Mouse (Mus musculus) heart, postnatal 10 days (tissue): ENCODE measurements at regions not wholly inside any gene's neighbourhood (a gene's known extent, or its start where the extent isn't known, plus 50 kb on each side); places are given as distances from the start of the nearest gene placed in this dataset.
"Not testable (repeated sequence)": the region's sequence is repeated elsewhere in the genome, so short reads cannot be mapped to it uniquely, and the experiment has no call there.

Experiments used
- DNase-seq, 2 experiments: peaks; one replicate each; pipeline ENCODE4 v3.0.0; 2021
- intact Hi-C: fragments of 180-260 bp; cut with DNase I; formaldehyde crosslinking; loops from one replicate; pipeline ENCODE4 v1.15.1; 2025

DNA sequence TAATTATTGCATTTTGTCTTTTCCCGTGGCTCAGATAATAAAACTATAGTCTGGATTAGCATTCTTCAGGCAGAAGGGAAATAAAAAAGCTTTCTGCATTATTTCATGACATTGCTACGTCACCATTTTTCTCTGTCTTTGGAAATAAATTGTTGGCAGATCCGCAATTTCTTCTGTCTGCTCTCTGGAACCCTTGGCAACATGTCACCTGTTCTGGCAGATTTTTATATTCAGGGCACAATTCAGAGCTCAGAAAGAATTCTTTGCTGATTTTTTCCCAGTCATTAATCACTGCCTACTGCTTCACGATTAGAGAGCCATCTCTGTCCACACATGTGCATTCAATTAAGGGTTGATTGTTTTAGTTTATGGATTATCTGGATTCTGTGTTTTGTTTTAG is 460.5 kb downstream of the Cdh8 start:
- DNase-seq: no peak
- intact Hi-C loops: no loop called here

GRCm38 (mm10) chr8:98913159-98913777 is 503.0 kb downstream of the Cdh8 start:
- intact Hi-C loops: no loop called here
- DNase-seq: no peak

DNA sequence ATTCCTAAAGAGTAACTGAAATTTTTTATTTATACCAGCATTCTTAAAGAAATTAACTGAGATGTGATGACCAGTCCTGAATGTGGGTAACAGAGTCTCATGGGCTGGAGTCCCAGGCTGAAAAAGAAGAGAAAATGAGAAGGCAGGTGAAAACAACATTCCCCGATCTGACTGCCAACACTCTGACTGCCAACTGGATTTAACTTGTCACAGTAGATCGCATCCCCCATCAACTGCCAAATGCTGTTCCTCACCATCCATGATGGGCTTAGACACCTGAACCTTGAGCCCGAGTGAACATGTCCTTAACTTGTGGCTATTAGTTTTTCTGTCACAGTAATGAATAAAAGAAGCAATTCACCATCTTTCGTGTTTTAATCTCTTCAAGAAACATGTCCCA is 522.9 kb downstream of the Cdh8 start:
- no peak for DNase-seq
- intact Hi-C loops: no loop called here

DNA sequence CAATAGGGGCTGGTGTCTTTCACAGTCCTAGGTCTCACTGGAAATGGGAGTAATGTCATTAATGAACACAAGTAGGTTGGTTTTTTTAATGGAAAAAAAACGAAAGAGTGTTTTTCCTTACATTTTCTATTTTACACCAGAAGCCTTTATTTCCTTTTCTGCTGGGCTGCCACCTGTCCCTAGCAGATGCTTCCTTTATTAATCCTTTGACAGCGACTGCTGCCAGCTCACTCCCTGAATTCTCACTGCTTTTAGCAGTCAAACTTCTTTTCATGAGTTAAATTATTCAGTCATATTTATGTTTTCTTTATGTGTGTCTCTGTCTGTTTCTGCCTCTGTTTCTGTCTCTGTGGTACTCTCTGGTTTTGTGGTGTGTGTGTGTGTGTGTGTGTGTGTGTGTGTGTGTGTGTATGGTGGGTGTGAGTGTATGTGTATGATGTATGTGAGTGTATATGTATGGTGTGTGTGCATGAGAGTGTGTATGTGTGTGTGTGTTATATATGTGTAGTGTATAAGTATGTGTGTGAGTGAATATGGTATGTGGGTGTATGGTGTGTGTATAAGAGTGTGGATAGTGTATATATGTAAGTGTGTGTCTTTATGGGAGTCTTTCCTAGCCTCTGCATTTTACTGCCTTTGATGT is 554.5 kb downstream of the Cdh8 start:
- no peak for DNase-seq
- intact Hi-C loops: no loop called here

DNA sequence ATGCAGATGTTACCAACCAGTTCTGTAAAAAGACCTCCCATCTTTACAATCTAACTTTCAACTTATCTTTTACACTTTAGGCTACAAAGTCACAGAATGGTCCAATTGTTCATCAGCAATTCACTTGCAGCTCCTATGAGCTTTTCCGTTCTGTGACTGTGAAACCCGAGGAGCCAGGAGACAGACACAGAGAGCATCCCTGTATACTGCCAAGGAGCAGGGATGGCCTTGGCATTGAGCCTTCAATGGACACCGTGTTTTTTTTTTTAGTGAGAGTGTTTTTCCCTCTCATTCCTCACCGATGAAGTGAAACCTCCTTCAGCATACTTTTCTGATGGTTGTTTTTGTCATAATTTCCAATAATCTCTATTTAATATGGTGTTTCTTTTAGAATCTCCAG is 555.1 kb downstream of the Cdh8 start:
- no peak for DNase-seq
- intact Hi-C loops: no loop called here

- DNase-seq: no peak
- intact Hi-C loops: no loop called here
Observed at GRCm38 (mm10) chr8:98860416-98860815, 555.9 kb downstream of the Cdh8 start.

- no peak for DNase-seq
- intact Hi-C loops: no loop called here
Observed at GRCm38 (mm10) chr8:98829515-98829914, 586.8 kb downstream of the Cdh8 start.

DNA sequence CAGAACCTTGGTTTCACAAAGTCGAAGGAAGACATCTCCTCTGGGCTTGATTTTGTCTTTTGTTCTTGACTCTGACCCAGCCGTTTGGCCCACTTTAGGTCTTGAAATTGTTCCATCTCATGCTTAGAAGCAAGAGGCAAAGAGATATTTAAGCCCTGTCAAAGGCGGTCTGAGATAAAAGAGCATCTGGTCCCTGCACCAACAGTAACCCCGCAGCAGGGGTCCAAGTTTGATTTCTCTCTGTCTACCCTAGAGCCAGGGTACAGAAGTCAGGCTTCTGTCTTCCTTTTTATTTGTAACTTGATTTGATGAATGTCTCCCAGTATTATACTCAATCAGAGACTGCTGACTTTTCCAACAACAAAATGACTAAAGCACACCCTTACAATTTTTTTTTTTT is 587.3 kb downstream of the Cdh8 start:
- intact Hi-C loops: no loop called here
- no peak for DNase-seq

DNA sequence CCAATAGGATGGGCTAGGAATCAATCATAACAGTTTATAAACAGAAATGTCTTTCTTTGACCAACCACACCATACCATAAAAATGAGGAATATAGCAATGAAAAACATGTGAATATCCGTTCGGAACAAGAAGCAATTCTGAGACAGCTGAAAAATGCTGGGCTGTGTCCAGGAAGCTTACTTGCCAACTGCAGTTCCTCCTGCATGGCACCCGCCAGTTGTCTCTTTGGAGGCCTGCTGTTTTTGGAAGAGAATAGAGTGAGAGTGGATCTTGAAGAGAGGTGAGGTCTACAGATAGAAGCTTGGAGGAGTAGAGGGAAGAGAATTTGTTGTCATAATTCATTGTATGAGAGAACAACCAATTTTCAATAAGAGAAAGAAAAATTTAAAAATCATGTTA is 604.3 kb downstream of the Cdh8 start:
- intact Hi-C loops: no loop called here
- no peak for DNase-seq

DNA sequence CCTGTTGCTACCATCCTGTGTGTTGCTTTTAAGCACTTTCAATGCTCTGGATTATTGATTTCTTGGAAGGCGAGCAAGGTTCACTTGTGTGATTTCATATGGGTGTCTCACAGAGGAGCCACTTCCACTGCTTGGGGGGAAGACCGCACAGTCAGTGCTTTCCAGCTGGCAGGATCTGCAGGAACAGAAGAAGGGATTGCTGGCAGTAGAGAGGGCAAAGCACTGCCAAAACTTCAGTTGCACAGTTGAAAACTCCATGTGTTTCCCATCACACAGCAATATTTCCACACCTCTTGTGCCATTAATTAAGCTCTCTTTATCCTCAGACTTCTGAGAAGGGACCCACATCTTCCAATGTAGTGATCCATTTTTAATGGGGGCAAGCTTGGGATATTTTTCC is 618.8 kb downstream of the Cdh8 start:
- DNase-seq: peak; percentile 5 to 13
- intact Hi-C loops: no loop called here

DNA sequence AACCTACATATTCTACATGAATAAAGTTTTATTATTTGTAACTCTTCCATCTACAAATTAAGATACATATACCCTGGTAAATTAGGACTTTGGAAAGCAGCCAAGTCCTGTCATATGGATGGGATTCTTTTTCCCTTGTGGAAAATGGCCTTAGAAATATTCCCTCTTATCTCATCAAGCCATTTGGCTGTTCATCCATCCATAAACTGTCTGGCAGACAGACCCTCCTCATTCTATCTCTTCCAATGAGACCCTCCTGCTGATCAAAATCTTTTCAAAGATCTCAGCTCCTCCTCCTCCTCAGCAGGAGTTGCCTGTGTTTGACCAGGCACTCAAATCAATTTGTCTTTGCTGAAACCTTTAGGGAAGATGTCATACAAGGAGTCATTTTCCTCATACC is 649.2 kb downstream of the Cdh8 start:
- DNase-seq: no peak
- intact Hi-C loops: no loop called here

DNA sequence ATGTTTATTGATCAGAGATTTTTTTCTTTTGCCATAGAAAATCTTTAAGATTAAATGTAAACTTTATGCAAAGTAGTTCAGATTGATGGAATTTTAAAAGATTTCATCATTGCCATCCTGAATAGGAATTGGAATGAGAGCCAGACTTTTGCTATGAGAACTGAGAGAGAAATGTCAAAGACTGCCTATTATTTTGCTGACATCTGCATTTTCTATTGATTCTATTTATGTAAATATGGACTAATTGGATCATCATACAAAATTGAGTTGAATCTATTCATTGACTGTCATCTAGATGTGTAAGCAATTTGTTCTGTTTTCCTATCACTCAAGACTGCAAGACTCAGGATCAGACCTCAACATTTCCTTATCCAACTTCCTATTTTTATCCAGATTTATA is 659.7 kb downstream of the Cdh8 start:
- intact Hi-C loops: no loop called here
- DNase-seq: no peak

DNA sequence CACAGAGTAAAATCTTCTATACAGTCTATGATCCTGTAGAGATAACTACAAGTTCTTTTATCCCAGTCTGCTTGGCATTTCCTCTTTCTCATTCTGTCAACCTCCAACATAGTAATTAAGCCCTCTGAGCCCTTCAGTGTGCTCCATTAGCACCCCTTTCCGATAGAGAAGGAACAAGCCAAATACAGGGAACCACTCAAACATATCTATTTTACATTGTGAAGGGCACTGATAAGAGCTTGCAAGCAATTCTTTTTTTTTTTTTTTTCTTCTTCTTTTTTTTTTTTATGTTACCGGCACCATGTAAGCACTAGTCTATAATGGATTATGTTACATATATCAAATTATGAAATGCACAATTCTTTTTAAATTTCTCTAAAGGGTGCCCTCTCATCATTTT is 660.5 kb downstream of the Cdh8 start:
- intact Hi-C loops: no loop called here
- DNase-seq: no peak

GRCm38 (mm10) chr8:98752367-98752766 is 663.9 kb downstream of the Cdh8 start:
- DNase-seq: no peak
- intact Hi-C loops: no loop called here

GRCm38 (mm10) chr8:98707753-98708152 is 708.5 kb downstream of the Cdh8 start:
- no peak for DNase-seq
- intact Hi-C loops: no loop called here

DNA sequence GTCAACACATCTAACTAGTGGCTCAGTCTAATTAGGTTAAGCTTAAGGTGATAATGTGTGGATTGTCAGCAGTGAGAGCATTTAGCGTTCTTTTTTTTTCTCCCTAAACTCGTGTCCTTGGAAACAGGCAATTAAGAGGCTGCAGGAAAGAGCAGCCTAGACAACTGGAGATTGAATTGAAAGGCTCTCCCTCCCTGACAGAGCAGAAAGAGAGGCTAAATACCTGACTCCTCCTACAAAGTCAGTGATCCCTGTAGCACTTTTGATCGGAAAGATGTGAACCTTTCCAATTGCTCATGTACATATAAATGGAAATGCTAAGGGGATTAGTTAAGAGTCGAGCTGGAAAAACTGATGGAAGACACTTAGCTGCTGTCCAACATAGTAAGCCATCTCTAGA is 710.1 kb downstream of the Cdh8 start:
- DNase-seq: no peak
- intact Hi-C loops: no loop called here

GRCm38 (mm10) chr8:98685195-98685594 is 731.1 kb downstream of the Cdh8 start:
- no peak for DNase-seq
- intact Hi-C loops: no loop called here

DNA sequence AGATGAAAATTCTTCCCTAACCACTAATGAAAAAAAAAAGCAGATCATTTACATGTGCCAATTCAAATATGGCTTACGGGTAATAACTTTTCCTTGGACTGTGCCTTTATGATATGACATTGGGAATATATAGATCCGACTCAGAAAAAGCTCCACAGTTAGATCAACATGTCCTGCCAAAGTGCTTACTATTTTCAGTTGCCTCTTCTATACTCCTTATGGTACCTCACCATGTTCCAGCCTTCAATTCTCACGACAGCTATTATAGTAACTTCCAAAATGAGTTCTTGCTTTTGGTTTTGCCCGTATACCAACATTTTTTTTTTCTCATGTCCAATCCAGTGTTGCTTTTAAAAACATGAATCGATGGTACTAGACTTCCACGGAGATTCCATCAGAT is 731.7 kb downstream of the Cdh8 start:
- DNase-seq: no peak
- intact Hi-C loops: no loop called here

DNA sequence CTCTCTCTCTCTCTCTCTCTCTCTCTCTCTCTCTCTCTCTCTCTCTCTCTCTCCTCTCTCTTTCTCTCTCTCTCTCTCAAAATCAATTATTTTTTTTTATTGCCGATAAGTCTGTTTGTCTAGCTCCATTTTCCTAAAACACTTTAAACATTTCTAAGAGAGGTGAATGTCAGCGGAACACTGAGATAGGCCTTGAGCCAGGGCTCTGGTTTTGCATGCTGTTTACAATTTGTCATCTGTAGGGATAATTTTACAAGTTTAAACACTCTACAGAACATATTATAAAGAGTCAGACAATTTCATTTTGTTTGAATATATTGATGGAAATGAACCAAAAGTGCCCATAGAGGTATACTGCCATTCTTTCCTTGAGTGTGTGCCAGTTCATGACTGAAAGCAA is 736.2 kb downstream of the Cdh8 start:
- intact Hi-C loops: no loop called here
- no peak for DNase-seq

DNA sequence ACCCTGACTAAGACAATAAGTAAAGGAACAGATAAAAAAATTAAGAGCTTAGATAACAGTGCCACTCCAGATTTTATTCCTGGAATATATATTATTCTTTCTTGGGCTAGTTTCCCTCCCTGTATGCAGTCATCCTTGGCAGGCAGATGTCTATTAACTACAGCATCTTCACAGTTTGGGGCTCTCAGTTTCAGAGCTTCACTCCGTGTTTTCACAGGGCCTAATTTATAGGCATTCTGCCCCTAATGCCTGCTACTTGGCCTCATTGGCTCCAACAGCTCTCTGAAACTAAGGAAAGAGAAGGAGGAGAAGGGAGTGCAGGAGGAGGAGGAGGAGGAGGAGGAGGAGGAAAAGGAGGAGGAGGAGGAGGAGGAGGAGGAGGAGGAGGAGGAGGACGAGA is 757.0 kb downstream of the Cdh8 start:
- intact Hi-C loops: no loop called here
- DNase-seq: no peak

DNA sequence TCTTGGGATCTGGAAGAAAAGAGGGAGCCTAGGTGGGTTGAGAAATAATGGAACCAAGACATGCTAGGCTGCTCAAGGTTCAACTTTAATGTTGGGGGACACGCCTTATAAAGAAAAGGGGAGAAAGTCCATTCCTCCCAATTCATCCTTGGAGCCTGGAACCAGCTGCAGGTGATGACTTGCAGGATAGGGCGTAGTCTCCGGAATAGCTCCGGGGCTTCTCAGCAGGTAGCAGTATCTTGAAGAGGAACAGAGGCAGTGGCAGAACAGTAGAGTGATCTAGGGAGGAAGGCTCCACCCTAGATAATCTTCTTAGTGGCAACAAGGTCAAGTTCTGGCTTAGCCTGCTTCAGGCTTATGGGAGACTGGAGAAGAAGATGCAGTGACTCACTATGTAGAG is 764.0 kb downstream of the Cdh8 start:
- DNase-seq, intact Hi-C loops: not testable (repeated sequence)

- DNase-seq: no peak
- intact Hi-C loops: no loop called here
Observed at GRCm38 (mm10) chr8:98651010-98651409, 765.3 kb downstream of the Cdh8 start.

DNA sequence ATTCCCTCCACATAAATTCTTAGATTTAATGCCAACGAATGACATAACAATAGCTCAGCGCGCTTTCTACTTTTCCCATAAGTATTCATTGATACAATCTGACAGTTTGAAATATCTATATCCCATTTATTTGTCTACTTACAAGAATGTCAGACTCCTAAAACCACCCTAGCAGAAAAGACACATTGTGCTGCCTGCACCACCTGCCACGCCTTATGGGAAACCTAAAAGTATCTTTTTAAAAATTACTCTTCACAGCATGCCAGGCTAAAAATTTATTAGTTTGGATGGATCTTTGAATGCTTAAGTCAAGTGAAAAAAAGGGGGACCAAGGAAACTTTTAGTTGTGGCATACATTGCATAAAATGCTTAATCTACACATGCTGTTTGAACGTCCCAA is 788.1 kb downstream of the Cdh8 start:
- intact Hi-C loops: no loop called here
- DNase-seq: no peak
